Mouse (Mus musculus) CH12.LX (cell line): ENCODE data around the gene Gm9964. TPM values are rescaled to one million over a fixed set of nuclear protein-coding genes. Genes with fewer than 3 reads are reported as not detected.

Experiments used
- DNase-seq: peaks from one replicate; pipeline ENCODE4 v3.0.0-alpha.2; 2013; ENCODE audit errors: extremely low read depth
- H3K27ac ChIP-seq: 2 replicates; pipeline ENCODE4 v1.5.1; 2012; ENCODE audit warnings: low read depth, mild to moderate bottlenecking, control low read depth, moderate library complexity; ENCODE audit not compliant: insufficient read depth
- H3K27me3 ChIP-seq: replicated peaks from 2 replicates; pipeline ENCODE3; 2012; ENCODE audit warnings: inconsistent platforms
- H3K36me3 ChIP-seq, 2 experiments: replicated peaks in 1 of 2; 2 replicates each; pipeline versions ENCODE3 to v1.6.1; 2012; ENCODE audit warnings: inconsistent platforms in 1 of 2, low read length in 1 of 2, mild to moderate bottlenecking in 1 of 2, mixed read lengths in 1 of 2, moderate library complexity in 1 of 2; ENCODE audit not compliant: control insufficient read depth in 1 of 2, insufficient read depth in 1 of 2
- H3K4me1 ChIP-seq, 2 experiments: 2 replicates each; pipeline ENCODE4 v1.6.1; 2012; ENCODE audit warnings: inconsistent platforms in 1 of 2, moderate library complexity in 1 of 2; ENCODE audit not compliant: insufficient read depth in 2 of 2, control insufficient read depth in 1 of 2
- H3K4me2 ChIP-seq: 2 replicates; pipeline ENCODE4 v1.6.1; 2012; ENCODE audit warnings: low read depth, mild to moderate bottlenecking, control low read depth; ENCODE audit not compliant: poor library complexity, insufficient read depth, severe bottlenecking
- H3K4me3 ChIP-seq, 3 experiments: fragments of 150-350 bp in 1 of 3; sonication (generic) in 1 of 3; replicated peaks in 1 of 3; 2 replicates each; pipeline versions ENCODE3 to v1.5.1; 2011 to 2012; ENCODE audit warnings: low read depth in 2 of 3, low read length in 2 of 3, mild to moderate bottlenecking in 2 of 3, moderate library complexity in 2 of 3, control low read depth in 1 of 3, improper control_type of control experiment in 1 of 3, inconsistent platforms in 1 of 3, mixed read lengths in 1 of 3; ENCODE audit not compliant: poor library complexity in 1 of 3
- H3K79me2 ChIP-seq: replicated peaks from 2 replicates; pipeline ENCODE4 v1.6.1; 2012; ENCODE audit warnings: mild to moderate bottlenecking, moderate library complexity; ENCODE audit not compliant: control insufficient read depth, poor library complexity, insufficient read depth, severe bottlenecking; ENCODE audit errors: extremely low read depth
- H3K9ac ChIP-seq: 2 replicates; pipeline ENCODE4 v1.6.1; 2012; ENCODE audit warnings: low read depth, mild to moderate bottlenecking, control low read depth, moderate library complexity; ENCODE audit not compliant: insufficient read depth
- H3K9me3 ChIP-seq: replicated peaks from 2 replicates; pipeline ENCODE3; 2012; ENCODE audit warnings: low read length, inconsistent platforms, mixed read lengths
- CTCF ChIP-seq, 2 experiments: IDR thresholded peaks in 1 of 2; conservative IDR thresholded peaks in 1 of 2; 2 replicates each; pipeline ENCODE4 v1.5.1; 2011 to 2012; ENCODE audit warnings: low read depth in 2 of 2, low read length in 2 of 2, improper control_type of control experiment in 1 of 2, inconsistent platforms in 1 of 2, mild to moderate bottlenecking in 1 of 2, moderate library complexity in 1 of 2
- EP300 ChIP-seq: IDR thresholded peaks from 2 replicates; pipeline ENCODE4 v1.6.1; 2011; ENCODE audit warnings: low read length, improper control_type of control experiment
- GABPA ChIP-seq: IDR thresholded peaks from 2 replicates; pipeline ENCODE4 v1.6.1; 2012; ENCODE audit warnings: low read depth, low read length, improper control_type of control experiment, inconsistent platforms; ENCODE audit not compliant: insufficient replicate concordance
- IRF4 ChIP-seq: IDR thresholded peaks from 2 replicates; pipeline ENCODE4 v1.6.1; 2014; ENCODE audit warnings: low read depth, mild to moderate bottlenecking, inconsistent platforms, low read length, improper control_type of control experiment
- JUN ChIP-seq: IDR thresholded peaks from 2 replicates; pipeline ENCODE4 v1.6.1; 2011; ENCODE audit warnings: low read depth, mild to moderate bottlenecking, low read length, improper control_type of control experiment, moderate library complexity; ENCODE audit not compliant: insufficient read depth
- KAT2A ChIP-seq: IDR thresholded peaks from 2 replicates; pipeline ENCODE4 v1.6.1; 2012; ENCODE audit warnings: low read length, improper control_type of control experiment, inconsistent platforms; ENCODE audit not compliant: insufficient replicate concordance
- MAFK ChIP-seq: IDR thresholded peaks from 2 replicates; pipeline ENCODE4 v1.6.1; 2011; ENCODE audit warnings: low read length, improper control_type of control experiment; ENCODE audit not compliant: insufficient replicate concordance
- MAX ChIP-seq: IDR thresholded peaks from 2 replicates; pipeline ENCODE4 v1.6.1; 2011; ENCODE audit warnings: low read length, improper control_type of control experiment
- MEF2A ChIP-seq: IDR thresholded peaks from 2 replicates; pipeline ENCODE4 v1.6.1; 2014; ENCODE audit warnings: low read depth, mild to moderate bottlenecking, inconsistent platforms, low read length, improper control_type of control experiment, borderline replicate concordance
- NELFE ChIP-seq: IDR thresholded peaks from 2 replicates; pipeline ENCODE4 v1.6.1; 2011; ENCODE audit warnings: low read depth, low read length, improper control_type of control experiment
- NRF1 ChIP-seq: IDR thresholded peaks from 2 replicates; pipeline ENCODE4 v1.6.1; 2014; ENCODE audit warnings: low read depth, mild to moderate bottlenecking, inconsistent platforms, low read length, improper control_type of control experiment, moderate library complexity
- PAX5 ChIP-seq: IDR thresholded peaks from 2 replicates; pipeline ENCODE4 v1.6.1; 2012; ENCODE audit warnings: low read length, inconsistent platforms, mixed read lengths
- RCOR1 ChIP-seq: conservative IDR thresholded peaks from 2 replicates; pipeline ENCODE4 v1.6.1; 2012; ENCODE audit warnings: low read depth, mild to moderate bottlenecking, inconsistent platforms, low read length, improper control_type of control experiment
- TCF12 ChIP-seq: IDR thresholded peaks from 2 replicates; pipeline ENCODE4 v1.6.1; 2014; ENCODE audit warnings: low read depth, mild to moderate bottlenecking, inconsistent platforms, low read length, improper control_type of control experiment
- ZC3H11A ChIP-seq: IDR thresholded peaks from 2 replicates; pipeline ENCODE4 v1.6.1; 2012; ENCODE audit warnings: low read depth, mild to moderate bottlenecking, inconsistent platforms, low read length, improper control_type of control experiment
- ZMIZ1 ChIP-seq: IDR thresholded peaks from 2 replicates; pipeline ENCODE4 v1.6.1; 2012; ENCODE audit warnings: low read depth, mild to moderate bottlenecking, inconsistent platforms, low read length, improper control_type of control experiment
- dilution Hi-C: fragments of 300-500 bp; cut with MboI; formaldehyde crosslinking; loops from 2 replicates; pipeline ENCODE4 v1.14.3; 2020; ENCODE audit warnings: low sequenced_read_pairs; ENCODE audit not compliant: extremely low pct_unique_long_range_greater_than_20kb, extremely low pct_ligation_motif_present
- in situ Hi-C: fragments of 300-500 bp; cut with MboI; formaldehyde crosslinking; loops from 3 replicates; pipeline ENCODE4 v1.14.3; 2019; ENCODE audit warnings: low sequenced_read_pairs, low pct_ligation_motif_present, low pct_unique_long_range_greater_than_20kb, mixed read lengths
- polyA plus RNA-seq: library from polyadenylated mRNA; unstranded; fragments of >175 nt; gene quantifications from 2 replicates; pipeline ENCODE4 v1.2.1, GENCODE M21; 2012; ENCODE audit warnings: low read depth; ENCODE audit not compliant: insufficient read length
- total RNA-seq, 2 experiments: library from RNA; depleted of rRNA; stranded (reverse); fragments of 300-350 nt in 1 of 2; fragments of >200 nt in 1 of 2; gene quantifications; 2 replicates each; pipeline ENCODE4 v1.2.3; 2012 to 2014

The Gm9964 gene
- total and polyA plus RNA-seq, 3 experiments, result not detected

DNA sequence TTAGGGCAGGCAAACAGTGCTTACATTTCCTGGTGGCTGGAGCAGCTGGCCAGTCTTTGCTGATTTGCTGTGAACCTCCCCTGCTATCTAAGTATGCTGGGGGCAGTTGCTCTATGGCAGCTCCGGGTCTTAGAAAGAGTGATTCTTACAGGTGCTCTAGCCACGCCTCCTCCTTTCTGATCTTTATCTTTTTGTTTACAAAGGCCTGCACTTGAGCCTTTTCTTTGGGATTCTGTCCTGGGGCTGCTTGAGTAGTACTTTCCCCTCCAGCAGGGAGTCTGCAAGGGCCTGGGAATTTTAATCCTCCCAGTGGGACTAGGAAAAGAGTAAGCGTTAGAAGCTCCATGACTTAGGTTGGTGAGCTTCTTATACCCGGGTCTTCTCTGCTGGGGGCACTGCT lies 30.4 kb upstream of the Gm9964 start:
- in situ Hi-C loops (no loop called here), dilution Hi-C loops (no loop called here)
- no peaks in the 10 kb centered on the region for H3K9me3 ChIP-seq
- H3K27me3 ChIP-seq, result peaks cover 2% of the 10 kb centered on the region
- H3K9ac ChIP-seq, result no peak overlapping the region
- TF ChIP-seq KAT2A, result no peak
- no peak for TF ChIP-seq MEF2A
- no peak for TF ChIP-seq ZC3H11A
- TF ChIP-seq NRF1, result no peak
- TF ChIP-seq GABPA, result no peak
- TF ChIP-seq EP300, result no peak
- no peak for TF ChIP-seq TCF12
- TF ChIP-seq MAFK, result no peak
- no peak for TF ChIP-seq PAX5
- TF ChIP-seq IRF4, result no peak
- TF ChIP-seq MAX, result no peak
- TF ChIP-seq CTCF (conservative IDR thresholded peaks at IDR 0.05 in 1 of 2, IDR thresholded peaks at IDR 0.05 in 1 of 2; ENCODE audit: low read depth in 2 of 2, low read length in 2 of 2), result no peak
- TF ChIP-seq RCOR1, result no peak
- TF ChIP-seq ZMIZ1, result no peak
- TF ChIP-seq NELFE, result no peak
- H3K36me3 ChIP-seq, result no peaks in the 10 kb centered on the region
- no peaks in the 10 kb centered on the region for H3K79me2 ChIP-seq
- no peak overlapping the region for H3K4me2 ChIP-seq
- H3K4me3 ChIP-seq, result no peak overlapping the region
- no peak overlapping the region for H3K27ac ChIP-seq
- H3K4me1 ChIP-seq, result no peaks in the 10 kb centered on the region
- no peak for DNase-seq

DNA sequence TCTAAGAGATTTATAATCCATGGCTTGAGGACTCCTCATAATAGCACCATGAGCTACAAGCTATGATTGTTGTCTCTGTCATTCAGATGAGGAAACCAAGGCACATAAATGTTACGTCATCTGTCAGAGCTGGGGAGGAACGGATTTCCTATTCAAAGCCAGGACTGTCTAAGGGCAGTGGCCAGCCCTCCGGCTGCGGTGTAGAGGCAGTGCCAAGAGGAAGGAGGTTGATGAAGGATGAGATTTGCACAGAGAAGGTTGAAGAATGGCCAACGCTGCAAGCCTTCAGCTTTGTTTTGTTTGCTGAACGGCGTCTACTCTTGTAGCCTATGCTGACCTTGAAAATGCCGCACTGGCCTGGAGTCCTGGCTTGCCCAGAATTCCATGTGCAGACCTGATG lies 29.0 kb upstream of the Gm9964 start:
- Histone ChIP-seq H3K4me2 (no peak overlapping the region), H3K36me3 (no peaks in the 10 kb centered on the region), H3K9ac (no peak overlapping the region), H3K27me3 (no peaks in the 10 kb centered on the region), H3K27ac (no peak overlapping the region)
- DNase-seq, result no peak
- in situ Hi-C loops, result no loop called here
- no peak for TF ChIP-seq JUN
- TF ChIP-seq, all 38 proteins: peak for 0
- Histone ChIP-seq H3K79me2 (no peaks in the 10 kb centered on the region), H3K4me3 (no peak overlapping the region), H3K9me3 (no peaks in the 10 kb centered on the region), H3K4me1 (no peaks in the 10 kb centered on the region)
- dilution Hi-C loops, result no loop called here
